Mouse (Mus musculus): ENCODE measurements around the gene Ice1.

DNA sequence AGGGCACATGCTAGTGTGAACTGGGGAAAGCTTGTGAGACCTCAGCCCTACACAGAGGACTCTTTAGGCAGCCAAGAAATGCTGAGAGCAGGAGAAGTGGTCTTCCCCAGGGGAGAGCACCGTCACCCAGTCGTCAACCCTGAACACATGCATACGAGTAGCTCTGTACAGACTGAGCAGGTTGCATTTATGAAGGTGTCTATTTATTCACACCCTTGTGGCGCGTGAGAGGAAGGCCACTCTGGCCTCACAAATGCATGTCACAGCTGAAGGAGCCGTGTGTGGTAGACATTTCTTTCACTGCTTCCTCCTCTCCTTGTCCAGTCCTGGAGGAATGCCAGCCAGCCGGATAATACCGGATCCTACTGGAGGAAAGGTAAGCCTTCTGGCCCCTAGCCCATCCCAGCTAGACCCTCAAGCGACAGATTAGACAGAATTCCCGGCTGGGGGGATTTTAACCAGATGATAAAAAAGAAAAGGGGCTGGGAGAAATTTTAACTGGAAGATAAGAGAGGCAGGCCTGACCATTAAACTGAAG is 8.6 kb upstream of the Ice1 start:
- TF ChIP-seq CTCF (IDR thresholded peaks at IDR 0.05) (no peak), EP300 (IDR thresholded peaks at IDR 0.05; ENCODE audit: insufficient read depth, low read depth, low read length) (no peak)
